Mouse (Mus musculus): Measurements from ENCODE around the gene Fubp1.
"Not testable (repeated sequence)": the region's sequence is repeated elsewhere in the genome, so short reads cannot be mapped to it uniquely, and the experiment has no call there.

GRCm38 (mm10) chr3:152197246-152197645, 13.0 kb upstream of the Fubp1 start:
- not testable (repeated sequence) for TF ChIP-seq CTCF (IDR thresholded peaks at IDR 0.05; ENCODE audit: low read depth)
- 0 out of 2 replicates have a peak, but pooled peaks have one; percentile 6 for TF ChIP-seq EP300 (IDR thresholded peaks at IDR 0.05; ENCODE audit: low read depth)
